9 mouse cellular contexts compared by ENCODE assay signal in the genomic region with DNA sequence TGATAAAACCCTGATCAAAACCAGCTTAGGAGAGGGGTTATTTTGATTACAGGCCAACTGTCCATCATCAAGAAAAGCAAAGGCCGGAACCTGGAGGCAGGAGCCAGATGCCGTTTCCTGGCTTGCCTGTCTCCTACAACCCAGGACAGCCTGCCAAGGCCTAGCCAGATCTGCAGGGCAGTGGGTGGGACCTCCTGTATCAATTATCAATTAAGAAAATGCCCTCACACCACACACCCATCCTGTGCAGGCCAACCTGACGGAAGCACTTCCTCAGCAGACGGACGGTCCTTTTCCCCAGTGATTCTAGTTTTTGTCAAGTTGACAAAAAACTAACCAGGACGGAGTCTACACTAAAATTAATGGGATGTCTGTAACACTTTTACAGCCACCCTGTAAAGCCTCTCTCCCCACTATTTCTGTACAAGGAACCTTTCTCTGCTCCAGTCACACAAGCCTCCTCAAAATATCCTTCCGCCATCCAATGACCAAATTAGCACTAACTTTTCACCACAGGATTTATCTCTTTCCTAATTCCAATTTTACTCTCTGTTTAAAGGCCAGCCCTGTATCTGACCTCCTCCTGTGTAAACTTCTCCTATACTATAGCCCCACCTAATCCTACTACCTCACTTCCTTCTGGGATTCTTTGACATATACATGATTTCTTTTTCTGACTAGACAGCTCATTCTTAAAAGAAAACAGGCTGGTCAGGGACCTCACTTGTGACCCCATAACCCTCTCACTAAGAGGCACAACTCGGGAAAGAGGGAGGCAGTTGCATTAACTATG. TPM values are rescaled to one million over a fixed set of nuclear protein-coding genes. Genes with fewer than 3 reads are reported as not detected.
DNase-seq lines count a peak whose midpoint lies in the region; ATAC-seq and TF ChIP-seq lines count a peak whose summit lies in the region.
"Had no signal": no experiment of that assay in that cellular context is flagged by ENCODE, and none has a peak within 500 bp of the region (broad histone marks: within the 10 kb centered on the region; RNA-seq: fewer than 3 reads in every experiment).

No protein-coding gene starts in this region.

- DNase-seq in layer of hippocampus, adult 2 months (ENCODE audit: low spot score in 2 of 2) = no peak
- no peak for DNase-seq in layer of hippocampus, adult 11-12 months (ENCODE audit: low spot score)
- DNase-seq in heart, adult 8-10 months (ENCODE audit: low spot score) = peak; percentile 40
- DNase-seq in kidney, postnatal 25 days = peak; percentile 56 to 79
- DNase-seq in B cell, adult 2 months = no peak
- DNase-seq in spleen, postnatal 14 days (ENCODE audit: low spot score in 2 of 2) = no peak
- no peak for DNase-seq in left cerebral cortex, adult 9 months (ENCODE audit: low spot score in 2 of 2)

- peak overlapping the region; percentile 99 for H3K27ac ChIP-seq in layer of hippocampus, adult 2 months
- no peak overlapping the region for H3K27ac ChIP-seq in midbrain, embryonic 15.5 days

- no peaks in the 10 kb centered on the region for H3K27me3 ChIP-seq in midbrain, embryonic 15.5 days (replicated peaks)
- H3K27me3 ChIP-seq: Patski had no signal

- H3K9ac ChIP-seq in midbrain, embryonic 15.5 days = no peak overlapping the region

- H3K4me1 ChIP-seq in midbrain, embryonic 15.5 days = peaks cover 25% of the 10 kb centered on the region

- no peaks in the 10 kb centered on the region for H3K9me3 ChIP-seq in midbrain, embryonic 15.5 days

- peak overlapping the region; percentile 53 for H3K4me2 ChIP-seq in midbrain, embryonic 15.5 days

- ATAC-seq in midbrain, embryonic 15.5 days (replicated peaks) = no peak
- ATAC-seq: Patski had no signal

- H3K4me3 ChIP-seq in layer of hippocampus, adult 2 months = peak overlapping the region; percentile 89
- H3K4me3 ChIP-seq in midbrain, embryonic 15.5 days = 0 out of 2 replicates have a peak overlapping the region, but pooled peaks have one; percentile 73

- H3K36me3 ChIP-seq in midbrain, embryonic 15.5 days (replicated peaks) = no peaks in the 10 kb centered on the region

- 83% methylated on average over 8 of the region's 8 CpGs for whole genome bisulfite sequencing in midbrain, embryonic 15.5 days

- no peak for TF ChIP-seq CTCF in layer of hippocampus, adult 2 months (conservative IDR thresholded peaks at IDR 0.05)

RNA-seq across cellular contexts. Expression of a gene that starts 2.1 kb away (rescaled TPM):
- 100 to 1,000 TPM; 168 to 187 TPM for total RNA-seq in layer of hippocampus, adult 2 months (2021)
- total RNA-seq in heart, adult 8-10 months (2022) = 10 to 100 TPM; 20.4 to 24.3 (median 22.5) TPM
- polyA plus RNA-seq in midbrain, embryonic 15.5 days (2015; fragmentation: Nextera tagmentation; extraction: Ambion mirVana) = 156 and 163 TPM in 2 replicates

RNA-seq across cellular contexts. Expression of a gene that starts 50.0 kb away (rescaled TPM):
- 1 to 10 TPM; 2.4 to 3.5 TPM for total RNA-seq in layer of hippocampus, adult 2 months (2021)
- 1 to 10 TPM in 2 of 4 experiments, under 1 TPM in 2; 0.62 to 1.7 (median 1.0) TPM for total RNA-seq in heart, adult 8-10 months (2022)
- 2.0 and 2.7 TPM in 2 replicates for polyA plus RNA-seq in midbrain, embryonic 15.5 days (2015; fragmentation: Nextera tagmentation; extraction: Ambion mirVana)
- polyA plus RNA-seq: Patski had no signal

RNA-seq across cellular contexts. Expression of a gene that starts 52.5 kb away (rescaled TPM):
- 100 to 1,000 TPM; 194 to 199 TPM for total RNA-seq in layer of hippocampus, adult 2 months (2021)
- 100 to 1,000 TPM; 157 to 166 (median 162) TPM for total RNA-seq in heart, adult 8-10 months (2022)
- polyA plus RNA-seq in midbrain, embryonic 15.5 days (2015; fragmentation: Nextera tagmentation; extraction: Ambion mirVana) = 128 and 131 TPM in 2 replicates

Comparison
In these comparisons a context has a peak if more than half of its experiments do, and no peak if none do; other contexts are left out.
1. DNase-seq: peak in heart, adult 8-10 months (single experiment) and kidney, postnatal 25 days (2 of 2); none in layer of hippocampus, adult 2 months (0 of 2), layer of hippocampus, adult 11-12 months (single experiment), B cell, adult 2 months (0 of 2), spleen, postnatal 14 days (0 of 2) and left cerebral cortex, adult 9 months (0 of 2).
2. RNA of a gene that starts 2.1 kb away (total RNA-seq): 168 to 187 TPM in layer of hippocampus, adult 2 months; 20.4 to 24.3 TPM in heart, adult 8-10 months; every median in the first group is over 4 times any median in the second.